Mouse (Mus musculus) left cerebral cortex, adult 6 months (tissue): ENCODE measurements around the gene 4930555G01Rik. TPM values are rescaled to one million over a fixed set of nuclear protein-coding genes. Genes with fewer than 3 reads are reported as not detected.

Experiments
- long read RNA-seq, 2 experiments: library from polyadenylated mRNA; unstranded; transcript quantifications; one replicate each; pipeline ENCODE4 v2.0.0; 2019 to 2020
- polyA plus RNA-seq: library from polyadenylated mRNA; unstranded; fragments of <200 nt; fragmentation: Nextera tagmentation; gene quantifications from 2 replicates; pipeline ENCODE4 v1.2.3, GENCODE M21; 2021

Gene 4930555G01Rik
- polyA plus RNA-seq = not detected in 2 replicates
- long read RNA-seq, experiment 1 = 0 reads
- long read RNA-seq, experiment 2 = 0 reads

DNA sequence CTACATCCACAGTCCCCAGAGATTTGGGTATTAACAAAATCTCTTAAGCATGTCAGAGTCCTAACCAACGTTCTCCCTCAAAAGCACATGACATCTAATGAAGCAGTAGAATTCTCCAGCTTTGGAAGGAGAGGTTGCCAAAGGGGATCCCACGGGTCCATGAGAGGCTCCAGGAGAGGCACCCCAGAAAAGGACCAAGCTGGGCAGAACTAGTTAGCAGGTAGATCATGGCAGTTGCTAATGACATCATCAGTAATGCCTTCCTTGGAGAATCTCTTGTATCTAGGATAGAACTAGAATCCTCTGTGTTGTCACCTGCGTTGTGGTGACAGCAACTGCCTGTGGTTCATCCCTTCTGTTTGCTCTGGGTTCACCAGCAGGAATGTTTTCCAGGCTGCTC, at the start of gene 4930555G01Rik:
Gene 4930555G01Rik, plus strand, starts transcription at position 301 of the 400 bp plus-strand sequence.

DNA sequence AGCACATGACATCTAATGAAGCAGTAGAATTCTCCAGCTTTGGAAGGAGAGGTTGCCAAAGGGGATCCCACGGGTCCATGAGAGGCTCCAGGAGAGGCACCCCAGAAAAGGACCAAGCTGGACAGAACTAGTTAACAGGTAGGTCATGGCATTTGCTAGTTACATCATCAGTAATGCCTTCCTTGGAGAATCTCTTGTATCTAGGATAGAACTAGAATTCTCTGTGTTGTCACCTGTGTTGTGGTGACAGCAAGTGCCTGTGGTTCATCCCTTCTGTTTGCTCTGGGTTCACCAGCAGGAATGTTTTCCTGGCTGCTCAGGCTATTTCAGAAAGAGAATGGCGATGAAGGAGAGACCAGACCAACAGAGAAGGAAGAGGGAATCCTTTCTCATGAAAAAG, 34.8 kb upstream of the 4930555G01Rik start, which contains the start of gene Gm3298:
Gene Gm3298, plus strand, starts transcription at position 301 of the 400 bp plus-strand sequence.

DNA sequence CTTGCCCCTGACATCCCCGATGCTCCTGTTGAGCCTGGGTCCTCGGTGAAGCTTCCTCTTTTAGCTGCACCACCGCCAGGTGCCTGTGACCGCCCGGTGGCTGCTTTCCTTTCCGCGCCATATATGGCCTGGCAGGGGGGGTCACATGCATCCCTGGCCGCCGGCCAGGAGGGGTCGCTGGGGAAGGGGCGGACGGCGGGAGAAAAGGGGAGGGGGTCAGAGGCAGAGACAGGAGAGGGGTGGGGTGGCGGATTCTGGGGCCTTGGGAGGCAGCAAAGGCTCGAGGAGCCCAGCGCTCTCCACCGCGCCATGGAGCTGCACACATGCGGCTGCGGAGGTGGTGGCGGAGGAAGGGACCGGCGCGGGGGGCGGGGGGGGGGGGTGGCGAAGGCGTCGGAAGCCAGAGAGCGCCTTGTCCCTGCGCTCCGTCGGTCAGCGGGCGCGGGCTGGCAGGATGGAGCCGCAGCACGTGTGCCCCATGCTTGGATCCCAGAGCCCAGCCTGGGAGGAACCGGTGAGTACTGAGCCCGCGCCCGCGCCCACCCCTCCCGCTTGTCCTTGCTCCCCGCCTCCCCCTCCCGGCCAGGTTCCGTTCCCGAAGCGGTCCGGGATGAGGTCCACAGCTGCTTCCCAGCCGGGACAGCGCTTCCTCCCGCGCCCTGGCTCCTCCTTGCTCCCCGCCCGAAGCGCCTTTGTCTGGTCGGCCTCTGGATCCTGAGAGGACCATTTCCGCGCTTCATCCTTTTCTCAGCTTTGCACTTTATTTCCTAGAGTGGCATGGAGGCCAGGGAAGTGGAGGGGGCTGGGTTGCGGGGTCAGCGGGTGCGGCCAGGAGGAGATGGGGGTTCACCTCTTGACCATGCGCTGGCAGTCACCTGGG, 20.4 kb downstream of the 4930555G01Rik start, which contains the start of gene Gm8281:
Gene Gm8281, plus strand, starts transcription at position 430 of the 880 bp plus-strand sequence.

Other genes with a start within 250 kb of the 4930555G01Rik start
- not detected in 2 replicates for gene Gm3269, start 212.5 kb upstream of the 4930555G01Rik start, polyA plus RNA-seq
- 0.23 TPM in 1 of 2 replicates, not detected in the other for gene Gm3264, start 195.1 kb upstream of the 4930555G01Rik start, polyA plus RNA-seq
- not detected in 2 replicates for gene Gm3278, start 158.2 kb upstream of the 4930555G01Rik start, polyA plus RNA-seq
- not detected in 2 replicates for gene Gm8297, start 66.7 kb upstream of the 4930555G01Rik start, polyA plus RNA-seq
- not detected in 2 replicates for gene Gm3298, start 34.7 kb upstream of the 4930555G01Rik start, polyA plus RNA-seq
- gene Gm8281, start 20.4 kb downstream of the 4930555G01Rik start, polyA plus RNA-seq = 1.3 and 1.5 TPM in 2 replicates
- not detected in 2 replicates for gene Gm8279, start 80.9 kb downstream of the 4930555G01Rik start, polyA plus RNA-seq
- gene Gm3317, start 113.9 kb downstream of the 4930555G01Rik start, polyA plus RNA-seq = not detected in 2 replicates
- not detected in 2 replicates for gene Gm8271, start 135.2 kb downstream of the 4930555G01Rik start, polyA plus RNA-seq
- not detected in 2 replicates for gene Gm3526, start 210.0 kb downstream of the 4930555G01Rik start, polyA plus RNA-seq